Mouse (Mus musculus) left cerebral cortex, adult 18-20 months (tissue): ENCODE results near the gene Dpf3. TPM values are rescaled to one million over a fixed set of nuclear protein-coding genes. Genes with fewer than 3 reads are reported as not detected.

Source experiments
- DNase-seq, 2 experiments: peaks; one replicate each; pipeline ENCODE4 v3.0.0; 2021 to 2022; ENCODE audit warnings: low spot score in 2 of 2, mixed read lengths in 1 of 2
- total RNA-seq, 2 experiments: library from RNA; stranded (reverse); gene quantifications; 2 replicates each; pipeline ENCODE4 v1.2.3; 2021

Dpf3 gene
- total RNA-seq, 2 experiments from 2014 or later: 4.9 to 5.6 TPM

GRCm38 (mm10) chr12:83497959-83498358 lies 10.4 kb upstream of the Dpf3 start:
- DNase-seq: no peak

- no peak for DNase-seq
Measured at GRCm38 (mm10) chr12:83496736-83497135, 9.2 kb upstream of the Dpf3 start.

GRCm38 (mm10) chr12:83496336-83496735 lies 8.8 kb upstream of the Dpf3 start:
- no peak for DNase-seq

GRCm38 (mm10) chr12:83495961-83496282 lies 8.4 kb upstream of the Dpf3 start:
- no peak for DNase-seq

GRCm38 (mm10) chr12:83495248-83495960 lies 7.9 kb upstream of the Dpf3 start:
- DNase-seq: no peak

GRCm38 (mm10) chr12:83494196-83494595 lies 6.7 kb upstream of the Dpf3 start:
- DNase-seq: no peak

GRCm38 (mm10) chr12:83492808-83493207 lies 5.3 kb upstream of the Dpf3 start:
- DNase-seq: no peak

GRCm38 (mm10) chr12:83491609-83492008 lies 4.1 kb upstream of the Dpf3 start:
- DNase-seq: no peak

GRCm38 (mm10) chr12:83489748-83490147 lies 2.2 kb upstream of the Dpf3 start:
- no peak for DNase-seq

GRCm38 (mm10) chr12:83488211-83488941 lies 860 bp upstream of the Dpf3 start:
- DNase-seq: peak; percentile 6 to 14

- peak; percentile 44 to 51 for DNase-seq
Measured at GRCm38 (mm10) chr12:83486671-83487461, 650 bp downstream of the Dpf3 start.

GRCm38 (mm10) chr12:83485911-83486670 lies 1.4 kb downstream of the Dpf3 start:
- DNase-seq: peak; percentile 59 to 77

GRCm38 (mm10) chr12:83484855-83485745 lies 2.4 kb downstream of the Dpf3 start:
- DNase-seq: no peak

GRCm38 (mm10) chr12:83483653-83484052 lies 3.9 kb downstream of the Dpf3 start:
- no peak for DNase-seq

GRCm38 (mm10) chr12:83481439-83481838 lies 6.1 kb downstream of the Dpf3 start:
- DNase-seq: no peak

GRCm38 (mm10) chr12:83479818-83480401 lies 7.6 kb downstream of the Dpf3 start:
- no peak for DNase-seq

- DNase-seq: no peak
Measured at GRCm38 (mm10) chr12:83479140-83479539, 8.4 kb downstream of the Dpf3 start.

GRCm38 (mm10) chr12:83476277-83476676 lies 11.2 kb downstream of the Dpf3 start:
- DNase-seq: no peak

- no peak for DNase-seq
Measured at GRCm38 (mm10) chr12:83475419-83475818, 12.1 kb downstream of the Dpf3 start.
